Mouse (Mus musculus): ENCODE measurements around the gene Ccdc30.

Gene Ccdc30

GRCm38 (mm10) chr4:119415072-119415753, at the start of gene Ccdc30:
Gene Ccdc30 (minus strand): TSS chr4:119415521.
- peak; percentile 97 for DNase-seq

GRCm38 (mm10) chr4:119463756-119464419, 48.6 kb upstream of the Ccdc30 start:
- DNase-seq: peak in 1 of 2 experiments; percentile 34

GRCm38 (mm10) chr4:119462858-119463755, 47.8 kb upstream of the Ccdc30 start:
- peak; percentile 91 to 96 for DNase-seq

DNA sequence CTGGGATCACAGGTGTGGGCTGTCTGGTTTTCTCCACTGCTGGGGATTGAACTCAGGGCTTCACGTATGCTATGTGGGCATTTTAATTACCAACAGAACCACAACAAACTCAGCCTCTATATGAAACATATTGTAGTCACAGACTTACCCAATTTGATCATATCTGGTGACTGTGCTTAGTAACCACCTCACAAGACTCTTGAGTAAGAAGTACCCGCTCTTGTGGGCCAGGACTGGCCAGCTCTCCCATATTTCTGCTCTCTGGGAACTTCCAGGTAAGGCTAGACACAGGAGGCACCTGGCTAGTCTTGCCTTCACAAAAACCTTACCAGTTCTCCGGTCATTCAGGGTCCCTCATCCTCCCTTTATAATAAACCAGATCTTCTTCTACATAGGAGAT, 47.1 kb upstream of the Ccdc30 start:
- DNase-seq: no peak

GRCm38 (mm10) chr4:119460728-119461141, 45.4 kb upstream of the Ccdc30 start:
- peak; percentile 87 for DNase-seq

GRCm38 (mm10) chr4:119460296-119460695, 45.0 kb upstream of the Ccdc30 start:
- DNase-seq: peak; percentile 72 to 78

DNA sequence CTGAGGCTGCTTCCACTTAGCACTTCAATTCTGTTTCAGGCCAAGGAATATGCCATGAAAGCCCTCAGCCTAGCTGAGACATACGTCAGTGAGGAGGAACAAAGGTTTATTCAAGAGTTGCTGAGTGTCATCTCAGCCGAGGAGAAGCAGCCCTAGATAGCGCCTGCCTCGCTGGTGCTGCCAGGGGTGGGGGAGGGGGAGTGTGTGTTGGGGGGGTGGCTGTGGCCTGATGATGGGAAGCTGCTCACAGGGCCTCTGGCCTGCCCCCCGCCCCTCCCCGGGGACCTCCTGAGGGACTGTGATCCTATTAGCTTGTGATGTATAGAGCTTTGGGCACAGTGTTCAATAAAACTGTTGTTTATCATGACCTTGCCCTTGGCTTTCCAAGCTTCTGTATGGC, 38.2 kb upstream of the Ccdc30 start:
- DNase-seq: no peak

- no peak for DNase-seq
Observed at GRCm38 (mm10) chr4:119453128-119453527, 37.8 kb upstream of the Ccdc30 start.

GRCm38 (mm10) chr4:119450436-119450835, 35.1 kb upstream of the Ccdc30 start:
- no peak for DNase-seq

DNA sequence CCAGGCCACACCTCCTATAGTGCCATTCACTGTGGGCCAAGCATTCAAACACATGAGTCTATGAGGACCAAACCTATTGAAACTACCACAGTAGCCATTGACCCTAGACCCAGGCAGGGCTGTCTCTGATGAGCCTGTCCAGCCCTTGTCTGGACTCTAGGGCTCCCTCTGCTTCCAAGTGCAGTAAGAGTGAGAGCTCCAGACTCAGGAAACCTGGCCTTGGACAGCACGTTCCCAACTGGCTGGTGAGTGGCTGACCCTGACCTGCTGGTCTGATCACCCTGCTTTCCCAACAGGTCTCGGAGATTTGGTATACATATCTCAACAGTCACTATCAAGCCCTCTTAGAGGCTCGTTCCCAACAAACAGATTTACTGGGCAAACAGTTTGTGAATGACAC, 32.5 kb upstream of the Ccdc30 start:
- no peak for DNase-seq

DNA sequence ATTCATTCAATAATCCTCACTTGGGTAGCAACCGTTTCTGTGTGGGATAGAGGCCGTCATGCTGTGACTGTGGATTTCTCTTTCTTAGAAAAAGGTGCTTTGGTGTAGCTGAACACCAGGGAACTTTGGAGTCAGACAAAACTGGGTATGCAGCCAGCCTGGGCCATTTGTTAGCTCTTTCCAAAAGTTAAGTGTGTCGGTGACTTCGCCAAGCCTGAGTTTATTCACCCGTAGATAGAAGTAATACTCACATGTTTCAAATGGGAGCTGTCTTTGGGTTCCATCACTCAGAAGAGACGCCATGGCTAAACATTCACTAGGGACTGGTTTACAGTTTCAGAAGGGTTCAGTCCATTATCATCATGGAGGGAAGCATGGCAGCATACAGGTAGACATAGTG, 31.9 kb upstream of the Ccdc30 start:
- no peak for DNase-seq

DNA sequence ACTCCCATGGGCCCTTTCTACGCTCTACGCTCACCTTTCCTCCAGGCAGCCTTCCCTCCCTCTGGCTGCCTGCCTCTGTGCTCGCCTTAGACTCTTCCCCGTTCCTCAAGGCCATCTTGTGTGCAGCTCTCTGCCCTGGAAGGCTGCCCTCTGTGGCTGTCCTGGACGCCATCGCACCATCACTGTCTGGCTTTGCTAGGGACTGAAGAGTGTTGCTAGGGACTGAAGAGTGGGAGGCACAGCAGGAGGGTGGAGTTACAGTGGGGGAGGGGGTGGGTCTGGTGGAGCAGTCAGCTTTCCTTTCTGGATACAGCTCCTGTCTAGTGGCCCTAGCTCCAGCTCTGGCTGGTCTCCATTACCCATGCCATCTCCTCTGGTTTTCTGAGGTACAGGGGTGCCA, 27.2 kb upstream of the Ccdc30 start:
- DNase-seq: no peak

GRCm38 (mm10) chr4:119441836-119442235, 26.5 kb upstream of the Ccdc30 start:
- DNase-seq: no peak

GRCm38 (mm10) chr4:119437936-119438335, 22.6 kb upstream of the Ccdc30 start:
- DNase-seq: no peak

- peak; percentile 86 to 90 for DNase-seq
Observed at GRCm38 (mm10) chr4:119430678-119431077, 15.4 kb upstream of the Ccdc30 start.

GRCm38 (mm10) chr4:119427680-119428079, 12.4 kb upstream of the Ccdc30 start:
- peak in 1 of 2 experiments; percentile 22 for DNase-seq

DNA sequence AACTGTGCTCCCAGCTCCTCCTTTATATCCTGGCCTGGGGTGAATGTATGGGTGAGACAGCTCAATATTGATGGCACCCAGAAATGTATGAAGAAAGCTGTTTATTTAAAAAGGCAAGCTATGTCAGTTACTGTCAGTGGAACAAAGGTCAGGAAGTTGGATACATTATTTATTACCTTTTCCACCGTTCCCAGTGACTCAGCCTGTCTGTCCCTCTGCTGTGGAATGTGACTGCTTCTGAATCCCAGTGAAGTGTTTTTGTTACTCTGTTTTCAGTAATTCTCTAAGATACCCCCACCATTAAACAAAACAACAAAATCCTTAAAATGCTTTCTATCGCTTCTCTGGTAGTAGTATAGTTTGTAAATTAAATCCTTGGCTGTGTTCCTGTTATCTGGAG, 10.3 kb upstream of the Ccdc30 start:
- DNase-seq: no peak

- DNase-seq: no peak
Observed at GRCm38 (mm10) chr4:119425077-119425476, 9.8 kb upstream of the Ccdc30 start.

GRCm38 (mm10) chr4:119422294-119422964, 7.1 kb upstream of the Ccdc30 start, which contains the start of the genes Ppcs and Zmynd12:
Gene Ppcs (minus strand): TSS chr4:119422420.
Gene Zmynd12 (plus strand): TSS chr4:119422814.
- DNase-seq: peak; percentile 94 to 95

DNA sequence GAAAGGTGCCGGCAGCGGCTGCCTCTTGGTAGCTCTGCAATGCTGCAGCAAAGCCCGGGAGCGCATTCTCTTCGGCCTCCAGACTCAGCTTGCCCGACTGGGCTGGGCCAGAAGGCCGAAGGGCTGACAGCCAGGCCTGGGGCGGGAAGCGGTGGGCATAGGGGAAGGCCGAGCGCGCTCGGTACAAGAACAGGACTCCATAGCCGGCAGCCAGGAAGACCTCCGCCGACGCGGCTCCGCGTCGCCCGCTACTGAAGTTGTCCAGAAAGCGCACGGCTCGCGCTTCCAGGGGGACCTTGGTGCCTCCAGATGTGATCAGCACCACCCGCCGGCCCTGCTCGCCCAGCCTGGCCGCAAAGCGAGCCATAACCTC, 6.6 kb upstream of the Ccdc30 start:
- DNase-seq: peak in 1 of 2 experiments; percentile 71

- no peak for DNase-seq
Observed at GRCm38 (mm10) chr4:119421191-119421590, 5.9 kb upstream of the Ccdc30 start.

DNA sequence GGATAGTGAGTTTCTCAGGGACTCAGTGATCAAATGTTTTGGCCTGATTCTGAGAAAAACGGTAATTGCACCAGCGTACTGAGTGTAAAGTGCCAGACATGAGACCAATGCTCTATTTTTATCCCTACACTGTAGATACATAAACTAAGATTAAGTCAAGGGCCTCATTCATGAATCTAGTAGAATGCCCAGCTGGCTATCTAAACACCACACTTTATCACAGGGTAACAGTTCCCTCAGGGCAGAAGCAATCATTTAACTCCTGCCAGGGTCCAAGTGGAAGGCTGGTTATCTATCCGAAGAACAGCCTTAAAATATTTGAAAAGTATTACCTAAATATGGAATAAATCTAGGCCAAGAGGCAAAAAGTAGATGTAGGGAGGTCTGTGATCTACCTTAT, 2.6 kb upstream of the Ccdc30 start:
- DNase-seq: no peak

DNA sequence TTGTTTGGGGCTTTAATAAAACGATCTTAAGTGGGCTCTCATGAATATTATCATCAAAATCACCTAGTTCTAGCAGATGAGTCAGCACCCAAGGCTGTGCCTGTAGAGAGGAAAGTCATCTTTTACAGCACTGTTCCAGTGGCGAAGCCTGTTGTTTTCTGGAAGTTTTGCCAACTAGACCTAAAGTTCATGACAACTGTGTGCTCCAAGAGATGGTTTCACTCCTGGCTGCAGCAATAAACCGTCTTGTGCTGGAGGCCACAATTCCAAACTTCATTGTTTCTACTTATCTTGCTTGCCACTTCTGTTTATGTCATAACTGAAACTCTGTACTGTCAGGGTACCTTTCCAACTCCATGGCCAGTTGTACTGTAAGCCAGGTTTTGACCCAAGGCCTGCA, 1.9 kb upstream of the Ccdc30 start:
- no peak for DNase-seq

All from cerebellum, postnatal 14 days (tissue).